Mouse (Mus musculus): ENCODE measurements at regions not wholly inside any gene's neighbourhood (a gene's known extent, or its start where the extent isn't known, plus 50 kb on each side); places are given as distances from the start of the nearest gene placed in this dataset.

DNA sequence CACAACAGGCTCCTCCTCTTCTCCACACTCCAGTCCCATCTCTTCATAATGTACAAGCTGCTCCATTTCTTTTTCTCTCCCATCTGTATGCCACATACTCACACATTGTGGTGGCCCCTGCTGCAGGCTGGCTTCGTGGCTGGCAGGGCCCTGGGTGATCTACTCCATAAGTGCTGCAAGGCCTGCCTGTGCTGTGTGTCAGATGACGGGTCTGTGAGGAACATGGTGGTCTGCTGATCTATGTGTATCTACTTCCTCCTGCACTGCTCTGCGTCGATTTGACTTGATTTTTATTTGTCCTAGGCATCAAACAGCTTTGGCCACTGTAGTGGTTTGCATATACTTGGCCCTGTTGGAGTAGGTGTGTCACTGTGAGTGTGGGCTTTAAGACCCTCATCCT lies 83.4 kb upstream of the Ltbp1 start:
- TF ChIP-seq CTCF (IDR thresholded peaks at IDR 0.05; ENCODE audit: low read depth) (no peak), EP300 (IDR thresholded peaks at IDR 0.05; ENCODE audit: low read depth) (no peak)

Measured in liver, postnatal 0 days (tissue).